Mouse (Mus musculus): ENCODE data around the gene Scn5a.

DNA sequence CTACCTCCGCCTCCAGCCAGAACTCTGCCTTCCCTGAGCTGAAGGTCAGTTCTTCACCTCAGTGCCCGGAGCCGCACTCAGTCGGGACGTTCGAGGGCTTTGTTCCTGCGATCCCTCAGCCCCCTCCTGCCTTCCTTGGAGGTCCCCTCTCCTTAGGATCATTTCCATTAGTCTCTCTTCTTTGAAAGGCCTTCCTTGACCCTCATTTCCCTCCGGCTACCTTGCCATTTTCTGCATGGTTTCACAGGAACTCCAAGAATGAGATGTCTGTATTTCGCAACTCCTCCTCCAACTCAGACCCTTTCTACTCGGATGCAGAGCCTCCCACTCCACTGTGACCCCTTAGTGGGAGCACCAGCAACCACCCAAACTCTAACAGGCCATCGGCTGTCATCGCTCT, 31.3 kb downstream of the Scn5a start:
- TF ChIP-seq CTCF (IDR thresholded peaks at IDR 0.05; ENCODE audit: extremely low read depth, insufficient read length, insufficient replicate concordance, low read depth, low read length) = no peak
- TF ChIP-seq POLR2A (IDR thresholded peaks at IDR 0.05; ENCODE audit: low read depth, low read length) = no peak
